Mouse (Mus musculus) MEL (cell line): ENCODE measurements at regions not wholly inside any gene's neighbourhood (a gene's known extent, or its start where the extent isn't known, plus 50 kb on each side); places are given as distances from the start of the nearest gene placed in this dataset.

Source experiments
- DNase-seq: peaks from one replicate; pipeline ENCODE4 v3.0.0; 2011; ENCODE audit warnings: low read depth, low spot score
- H3K27ac ChIP-seq: 2 replicates; pipeline ENCODE4 v1.5.1; 2012; ENCODE audit warnings: low read depth, mild to moderate bottlenecking, control low read depth, low read length, moderate library complexity; ENCODE audit not compliant: control insufficient read depth
- H3K27me3 ChIP-seq, 2 experiments: fragments of 150-350 bp in 1 of 2; sonication (generic) in 1 of 2; 2 replicates each; pipeline ENCODE4 v1.6.1; 2012; ENCODE audit warnings: low read length in 2 of 2, mild to moderate bottlenecking in 2 of 2, improper control_type of control experiment in 1 of 2, moderate library complexity in 1 of 2; ENCODE audit not compliant: insufficient read depth in 2 of 2, control insufficient read depth in 1 of 2
- H3K36me3 ChIP-seq, 2 experiments: 2 replicates each; pipeline ENCODE4 v1.6.1; 2012 to 2014; ENCODE audit warnings: low read length in 2 of 2, improper control_type of control experiment in 1 of 2, inconsistent platforms in 1 of 2, mild to moderate bottlenecking in 1 of 2; ENCODE audit not compliant: insufficient read depth in 2 of 2, control insufficient read depth in 1 of 2
- H3K4me1 ChIP-seq, 2 experiments: fragments of 150-350 bp in 1 of 2; sonication (generic) in 1 of 2; 2 replicates each; pipeline ENCODE4 v1.6.1; 2012; ENCODE audit warnings: low read length in 2 of 2, improper control_type of control experiment in 1 of 2, mild to moderate bottlenecking in 1 of 2; ENCODE audit not compliant: insufficient read depth in 2 of 2, control insufficient read depth in 1 of 2
- H3K4me3 ChIP-seq, 2 experiments: fragments of 150-350 bp in 1 of 2; sonication (generic) in 1 of 2; 2 replicates each; pipeline ENCODE4 v1.5.1; 2012; ENCODE audit warnings: low read depth in 2 of 2, low read length in 2 of 2, mild to moderate bottlenecking in 2 of 2, moderate library complexity in 2 of 2, control low read depth in 1 of 2, improper control_type of control experiment in 1 of 2; ENCODE audit not compliant: control insufficient read depth in 1 of 2, insufficient read depth in 1 of 2
- H3K79me2 ChIP-seq: 2 replicates; pipeline ENCODE4 v1.6.1; 2012; ENCODE audit warnings: mild to moderate bottlenecking, low read length, moderate library complexity; ENCODE audit not compliant: control insufficient read depth, poor library complexity, insufficient read depth
- H3K9ac ChIP-seq: 2 replicates; pipeline ENCODE4 v1.6.1; 2012; ENCODE audit warnings: low read depth, mild to moderate bottlenecking, control low read depth, low read length, moderate library complexity; ENCODE audit not compliant: control insufficient read depth, poor library complexity, severe bottlenecking
- H3K9me3 ChIP-seq: fragments of 150-350 bp; sonication (generic); replicated peaks from 2 replicates; pipeline ENCODE4 v1.6.1; 2012; ENCODE audit warnings: mild to moderate bottlenecking, low read length, improper control_type of control experiment, moderate library complexity; ENCODE audit not compliant: insufficient read depth
- BHLHE40 ChIP-seq: IDR thresholded peaks from 2 replicates; pipeline ENCODE4 v1.6.1; 2012; ENCODE audit warnings: low read depth, mild to moderate bottlenecking, inconsistent platforms, low read length, improper control_type of control experiment, borderline replicate concordance
- CHD2 ChIP-seq: IDR thresholded peaks from 2 replicates; pipeline ENCODE4 v1.6.1; 2011; ENCODE audit warnings: low read length, improper control_type of control experiment
- CTCF ChIP-seq, 3 experiments: IDR thresholded peaks in 2 of 3; conservative IDR thresholded peaks in 1 of 3; 2 replicates each; pipeline ENCODE4 v1.5.1; 2011 to 2012; ENCODE audit warnings: low read length in 3 of 3, low read depth in 2 of 3, mild to moderate bottlenecking in 2 of 3, improper control_type of control experiment in 1 of 3, inconsistent platforms in 1 of 3, mixed read lengths in 1 of 3, moderate library complexity in 1 of 3; ENCODE audit not compliant: control insufficient read depth in 1 of 3, insufficient read depth in 1 of 3, poor library complexity in 1 of 3, severe bottlenecking in 1 of 3
- E2F4 ChIP-seq: IDR thresholded peaks from 2 replicates; pipeline ENCODE4 v1.6.1; 2011; ENCODE audit warnings: low read depth, low read length, improper control_type of control experiment, borderline replicate concordance
- ELF1 ChIP-seq: IDR thresholded peaks from 2 replicates; pipeline ENCODE4 v1.6.1; 2014; ENCODE audit warnings: low read depth, mild to moderate bottlenecking, inconsistent platforms, low read length, improper control_type of control experiment, moderate library complexity
- EP300 ChIP-seq, 2 experiments: IDR thresholded peaks; 2 replicates each; pipeline ENCODE4 v1.6.1; 2011; ENCODE audit warnings: improper control_type of control experiment in 2 of 2, low read length in 2 of 2, low read depth in 1 of 2, mild to moderate bottlenecking in 1 of 2
- ETS1 ChIP-seq: IDR thresholded peaks from 2 replicates; pipeline ENCODE4 v1.6.1; 2012; ENCODE audit warnings: low read depth, mild to moderate bottlenecking, inconsistent platforms, low read length, improper control_type of control experiment, moderate library complexity
- GATA1 ChIP-seq: IDR thresholded peaks from 2 replicates; pipeline ENCODE4 v1.6.1; 2011; ENCODE audit warnings: low read depth, low read length, improper control_type of control experiment
- MAZ ChIP-seq: IDR thresholded peaks from 2 replicates; pipeline ENCODE4 v1.6.1; 2012; ENCODE audit warnings: low read depth, mild to moderate bottlenecking, inconsistent platforms, low read length, improper control_type of control experiment
- MEF2A ChIP-seq: IDR thresholded peaks from 2 replicates; pipeline ENCODE4 v1.6.1; 2014; ENCODE audit warnings: low read depth, mild to moderate bottlenecking, inconsistent platforms, low read length, improper control_type of control experiment; ENCODE audit not compliant: poor library complexity, insufficient replicate concordance, severe bottlenecking; ENCODE audit errors: extremely low read depth
- MYC ChIP-seq: IDR thresholded peaks from 2 replicates; pipeline ENCODE4 v1.6.1; 2011; ENCODE audit warnings: low read depth, mild to moderate bottlenecking, low read length, improper control_type of control experiment, moderate library complexity
- NELFE ChIP-seq: IDR thresholded peaks from 2 replicates; pipeline ENCODE4 v1.6.1; 2011; ENCODE audit warnings: low read depth, low read length, improper control_type of control experiment
- NRF1 ChIP-seq: IDR thresholded peaks from 2 replicates; pipeline ENCODE4 v1.6.1; 2014; ENCODE audit warnings: low read depth, mild to moderate bottlenecking, inconsistent platforms, low read length, improper control_type of control experiment, moderate library complexity; ENCODE audit not compliant: poor library complexity, insufficient read depth, severe bottlenecking
- POLR2A ChIP-seq, 2 experiments: IDR thresholded peaks; 2 replicates each; pipeline ENCODE4 v1.6.1; 2011 to 2012; ENCODE audit warnings: low read length in 2 of 2, mild to moderate bottlenecking in 2 of 2, control low read depth in 1 of 2, improper control_type of control experiment in 1 of 2, low read depth in 1 of 2, moderate library complexity in 1 of 2; ENCODE audit not compliant: control insufficient read depth in 1 of 2, insufficient read depth in 1 of 2, poor library complexity in 1 of 2
- POLR2AphosphoS5 ChIP-seq: IDR thresholded peaks from 2 replicates; pipeline ENCODE4 v1.6.1; 2012; ENCODE audit warnings: low read depth, borderline replicate concordance, mild to moderate bottlenecking, inconsistent platforms, low read length, moderate library complexity, mixed read lengths
- RAD21 ChIP-seq: IDR thresholded peaks from 2 replicates; pipeline ENCODE4 v1.6.1; 2011; ENCODE audit warnings: mild to moderate bottlenecking, low read depth, low read length, improper control_type of control experiment
- RCOR1 ChIP-seq: IDR thresholded peaks from 2 replicates; pipeline ENCODE4 v1.6.1; 2012; ENCODE audit warnings: low read depth, mild to moderate bottlenecking, inconsistent platforms, low read length, improper control_type of control experiment
- SMC3 ChIP-seq: IDR thresholded peaks from 2 replicates; pipeline ENCODE4 v1.6.1; 2011; ENCODE audit warnings: low read depth, low read length, improper control_type of control experiment
- TBP ChIP-seq: IDR thresholded peaks from 2 replicates; pipeline ENCODE4 v1.8.0; 2011; ENCODE audit warnings: low read depth, low read length, improper control_type of control experiment
- TCF12 ChIP-seq: IDR thresholded peaks from 2 replicates; pipeline ENCODE4 v1.6.1; 2014; ENCODE audit warnings: low read depth, mild to moderate bottlenecking, inconsistent platforms, low read length, improper control_type of control experiment, moderate library complexity
- ZC3H11A ChIP-seq: IDR thresholded peaks from 2 replicates; pipeline ENCODE4 v1.6.1; 2012; ENCODE audit warnings: low read depth, mild to moderate bottlenecking, inconsistent platforms, low read length, improper control_type of control experiment
- ZKSCAN1 ChIP-seq: IDR thresholded peaks from 2 replicates; pipeline ENCODE4 v1.6.1; 2012; ENCODE audit warnings: low read depth, mild to moderate bottlenecking, inconsistent platforms, low read length, improper control_type of control experiment, moderate library complexity
- ZNF384 ChIP-seq: IDR thresholded peaks from 2 replicates; pipeline ENCODE4 v1.6.1; 2012; ENCODE audit warnings: low read depth, mild to moderate bottlenecking, inconsistent platforms, low read length, improper control_type of control experiment

DNA sequence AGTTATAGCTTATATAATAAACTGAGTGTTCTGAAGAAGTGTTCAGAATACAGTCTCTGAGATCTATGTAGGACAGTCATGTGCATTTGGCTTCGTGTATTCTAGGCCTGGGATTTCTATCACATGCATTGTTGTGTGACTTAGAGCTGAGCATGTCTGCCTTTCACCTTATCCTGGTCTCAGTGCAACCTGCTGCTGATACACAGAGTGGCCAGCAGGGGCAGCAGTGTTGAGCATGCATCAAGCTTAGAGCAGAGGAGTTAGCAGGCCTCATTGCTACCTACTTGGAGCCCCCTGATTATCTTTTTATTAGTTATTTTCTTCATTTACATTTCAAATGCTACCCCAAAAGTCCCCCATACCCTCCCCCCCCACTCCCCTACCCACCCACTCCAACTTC lies 229.1 kb upstream of the Camk1g start:
- Histone ChIP-seq H3K9ac (no peak overlapping the region), H3K4me1 (no peaks in the 10 kb centered on the region), H3K36me3 (no peaks in the 10 kb centered on the region), H3K9me3 (no peaks in the 10 kb centered on the region), H3K27ac (no peak overlapping the region), H3K79me2 (no peaks in the 10 kb centered on the region), H3K27me3 (no peaks in the 10 kb centered on the region), H3K4me3 (no peak overlapping the region)
- DNase-seq, result peak; percentile 59
- TF ChIP-seq RAD21 (peak; percentile 40), MYC (no peak), SMC3 (peak; percentile 39), CTCF (IDR thresholded peaks at IDR 0.05 in 2 of 3, conservative IDR thresholded peaks at IDR 0.05 in 1 of 3; ENCODE audit: control insufficient read depth in 1 of 3, insufficient read depth in 1 of 3, low read depth in 2 of 3, low read length in 3 of 3, poor library complexity in 1 of 3, severe bottlenecking in 1 of 3) (peak; percentile 65 to 79 (median 76))

DNA sequence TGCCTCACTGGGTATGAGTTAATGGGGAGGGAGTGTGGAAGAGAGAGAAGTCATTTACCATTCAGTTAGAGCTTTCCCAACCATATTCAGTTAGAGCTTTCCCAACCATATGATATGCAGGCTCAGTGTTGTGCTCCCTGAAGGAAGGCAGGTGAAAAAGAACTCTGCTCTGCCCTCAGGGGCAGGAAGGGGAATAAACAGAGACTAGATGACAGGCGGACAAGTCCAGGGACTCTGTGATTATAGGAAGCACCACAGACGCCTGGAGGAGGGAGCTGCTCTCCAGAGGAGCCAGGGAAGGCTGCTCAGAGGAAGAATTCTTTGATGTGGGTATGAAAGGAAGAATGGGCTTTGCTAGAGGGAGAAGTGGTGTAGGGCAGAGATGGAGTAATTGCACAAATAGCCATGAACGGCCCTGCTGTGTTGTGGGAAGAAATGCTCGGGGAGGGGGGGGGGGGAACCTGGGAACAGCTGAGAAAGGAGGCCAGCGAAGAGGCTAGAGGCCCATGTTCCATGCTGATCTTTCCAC lies 220.3 kb upstream of the Camk1g start:
- H3K4me1 ChIP-seq, result no peaks in the 10 kb centered on the region; a peak in 1 of 4 replicates
- H3K79me2 ChIP-seq, result no peaks in the 10 kb centered on the region
- no peak for TF ChIP-seq ZC3H11A
- H3K36me3 ChIP-seq, result no peaks in the 10 kb centered on the region
- no peaks in the 10 kb centered on the region; a peak in 1 of 4 replicates for H3K27me3 ChIP-seq
- DNase-seq, result no peak
- H3K9me3 ChIP-seq, result no peaks in the 10 kb centered on the region
- H3K4me3 ChIP-seq, result no peak overlapping the region
- no peak overlapping the region for H3K27ac ChIP-seq
- no peak overlapping the region for H3K9ac ChIP-seq

- Histone ChIP-seq H3K27ac (no peak overlapping the region), H3K79me2 (no peaks in the 10 kb centered on the region), H3K4me1 (no peaks in the 10 kb centered on the region; a peak in 1 of 4 replicates), H3K9me3 (no peaks in the 10 kb centered on the region), H3K36me3 (no peaks in the 10 kb centered on the region), H3K9ac (no peak overlapping the region), H3K27me3 (no peaks in the 10 kb centered on the region; a peak in 1 of 4 replicates), H3K4me3 (no peak overlapping the region)
- peak; percentile 48 for DNase-seq
- peak; percentile 49 for TF ChIP-seq ZC3H11A
- no peak for TF ChIP-seq POLR2A (IDR thresholded peaks at IDR 0.05; ENCODE audit: control insufficient read depth in 1 of 2, insufficient read depth in 1 of 2, low read depth in 1 of 2, low read length in 2 of 2, poor library complexity in 1 of 2)
- TF ChIP-seq EP300 (IDR thresholded peaks at IDR 0.05; ENCODE audit: low read depth in 1 of 2, low read length in 2 of 2), result no peak
- TF ChIP-seq ELF1, result no peak
- no peak for TF ChIP-seq NRF1
- no peak for TF ChIP-seq MAZ
- no peak for TF ChIP-seq MEF2A
- TF ChIP-seq NELFE, result no peak
- no peak for TF ChIP-seq ZNF384
- 0 out of 2 replicates have a peak, but pooled peaks have one; percentile 23 for TF ChIP-seq GATA1
- no peak for TF ChIP-seq TBP
- no peak for TF ChIP-seq E2F4
- peak; percentile 32; the same call in 1 of the 2 replicates for TF ChIP-seq RCOR1
- TF ChIP-seq POLR2AphosphoS5, result no peak
- TF ChIP-seq CHD2, result peak; percentile 32; the same call in 1 of the 2 replicates
- TF ChIP-seq BHLHE40, result no peak
- peak; percentile 75 for TF ChIP-seq SMC3
- no peak for TF ChIP-seq TCF12
- TF ChIP-seq ZKSCAN1, result no peak
- TF ChIP-seq ETS1, result no peak
These were observed 218.7 kb upstream of the Camk1g start for GRCm38 (mm10) chr1:193588477-193589464.
